Mouse (Mus musculus): Measurements from ENCODE around the gene Gm28035. TPM values are rescaled to one million over a fixed set of nuclear protein-coding genes. Genes with fewer than 3 reads are reported as not detected.

Gm28035 gene
- polyA plus RNA-seq, 1 experiment = not detected

DNA sequence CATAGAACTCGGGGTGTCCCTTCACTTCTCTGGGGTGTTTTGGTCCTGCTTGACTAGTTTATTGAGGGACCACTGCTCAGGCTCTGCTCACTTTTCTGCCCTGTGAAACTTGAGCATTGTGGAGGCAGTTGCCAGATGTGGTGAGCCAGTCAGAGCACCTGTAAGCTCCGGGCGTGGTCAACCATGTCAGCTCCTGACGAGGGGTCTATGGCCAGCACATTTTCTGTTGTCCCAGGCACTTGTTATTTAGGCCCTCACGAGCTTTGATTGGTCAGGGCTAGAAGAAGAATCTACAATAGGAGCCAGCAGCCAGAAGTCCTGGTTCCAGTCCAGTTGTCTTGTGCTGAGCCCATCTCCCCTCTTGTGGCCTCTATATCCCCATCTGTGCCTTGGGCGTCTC lies 23.4 kb downstream of the Gm28035 start:
- Histone ChIP-seq H3K4me3 (ENCODE audit: insufficient read depth, low read depth, low read length) (no peak overlapping the region), H3K4me1 (ENCODE audit: control insufficient read depth, insufficient read depth, insufficient read length, low read length) (peaks cover 68% of the 10 kb centered on the region), H3K27ac (replicated peaks; ENCODE audit: low read depth, low read length) (peak overlapping the region; percentile 89)

DNA sequence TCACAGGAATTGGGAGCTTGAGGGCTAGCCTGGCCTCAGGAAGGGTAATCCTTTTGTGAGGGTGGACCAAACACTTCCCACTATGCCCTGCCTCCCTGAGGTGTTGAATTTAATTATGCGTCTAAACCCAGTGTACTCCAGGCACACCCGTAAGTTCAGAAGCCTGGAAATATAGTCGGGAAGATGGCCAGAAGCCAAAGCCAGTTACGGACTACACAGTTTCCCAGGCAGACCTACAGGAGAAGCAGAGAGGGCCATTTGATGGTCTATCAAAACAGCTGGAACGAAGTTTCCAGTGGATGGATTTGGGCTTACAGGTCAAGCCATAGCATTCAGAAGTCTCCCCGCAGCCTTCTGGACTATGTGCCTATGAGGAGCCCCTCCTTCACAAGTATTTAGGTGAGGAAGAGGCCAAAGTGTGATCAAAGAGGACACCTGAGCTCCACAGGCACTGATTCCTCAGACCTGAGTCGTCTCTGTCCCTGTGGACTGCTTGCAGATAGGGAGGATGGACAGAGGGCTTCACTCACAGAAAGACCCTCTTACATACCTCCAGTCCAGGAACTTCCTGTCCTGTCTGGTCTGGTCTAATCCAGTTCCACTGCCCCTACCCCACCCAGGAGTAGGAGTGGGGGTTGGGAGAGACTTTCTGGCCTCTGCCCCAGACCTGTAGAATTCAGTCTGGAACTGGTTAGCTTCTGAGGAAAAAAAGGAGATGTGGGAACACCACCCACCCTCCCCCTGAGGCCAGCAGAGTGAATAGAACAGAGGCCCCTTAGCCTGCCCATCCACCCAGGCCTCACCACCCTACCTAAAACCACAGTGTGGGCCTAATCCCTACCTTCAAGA lies 24.5 kb downstream of the Gm28035 start:
- Histone ChIP-seq H3K27ac (replicated peaks; ENCODE audit: low read depth, low read length) (peak overlapping the region; percentile 89), H3K4me3 (ENCODE audit: insufficient read depth, low read depth, low read length) (no peak overlapping the region), H3K4me1 (ENCODE audit: control insufficient read depth, insufficient read depth, insufficient read length, low read length) (peaks cover 67% of the 10 kb centered on the region)

DNA sequence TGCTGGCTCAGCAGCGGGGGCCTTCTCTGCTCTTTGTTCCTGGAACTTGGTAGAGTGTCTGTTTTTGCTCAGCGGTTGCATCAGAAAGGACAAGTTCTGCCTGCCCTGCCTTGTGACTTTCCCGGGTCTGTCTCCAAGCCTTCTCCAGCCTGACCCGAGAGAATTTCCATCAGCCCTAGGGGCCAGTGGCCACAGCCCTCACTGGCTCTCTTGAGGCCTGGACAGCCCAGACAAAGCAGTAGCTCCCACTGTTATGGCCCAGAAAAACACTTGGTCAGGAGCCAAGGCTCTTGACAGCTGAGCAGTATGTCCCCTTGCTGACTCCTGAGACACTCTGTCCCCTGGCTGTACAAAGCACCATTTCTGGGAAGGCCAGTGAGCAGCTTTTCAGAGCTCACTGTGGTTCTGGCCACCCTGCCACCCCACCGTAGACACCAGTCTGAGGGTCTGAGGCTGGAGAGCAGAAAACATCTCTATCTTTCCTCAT lies 25.4 kb downstream of the Gm28035 start, which contains the start of gene Phyhd1:
Gene Phyhd1 (plus strand): TSS at position 437 of the 487 bp plus-strand sequence.
- H3K27ac ChIP-seq (replicated peaks; ENCODE audit: low read depth, low read length) = peak within 1 kb of the TSS; percentile 89
- peaks cover 64% of the 10 kb centered on the region for H3K4me1 ChIP-seq (ENCODE audit: control insufficient read depth, insufficient read depth, insufficient read length, low read length)
- H3K4me3 ChIP-seq (ENCODE audit: insufficient read depth, low read depth, low read length) = peak within 1 kb of the TSS; percentile 0; the same call in 1 of the 2 replicates

DNA sequence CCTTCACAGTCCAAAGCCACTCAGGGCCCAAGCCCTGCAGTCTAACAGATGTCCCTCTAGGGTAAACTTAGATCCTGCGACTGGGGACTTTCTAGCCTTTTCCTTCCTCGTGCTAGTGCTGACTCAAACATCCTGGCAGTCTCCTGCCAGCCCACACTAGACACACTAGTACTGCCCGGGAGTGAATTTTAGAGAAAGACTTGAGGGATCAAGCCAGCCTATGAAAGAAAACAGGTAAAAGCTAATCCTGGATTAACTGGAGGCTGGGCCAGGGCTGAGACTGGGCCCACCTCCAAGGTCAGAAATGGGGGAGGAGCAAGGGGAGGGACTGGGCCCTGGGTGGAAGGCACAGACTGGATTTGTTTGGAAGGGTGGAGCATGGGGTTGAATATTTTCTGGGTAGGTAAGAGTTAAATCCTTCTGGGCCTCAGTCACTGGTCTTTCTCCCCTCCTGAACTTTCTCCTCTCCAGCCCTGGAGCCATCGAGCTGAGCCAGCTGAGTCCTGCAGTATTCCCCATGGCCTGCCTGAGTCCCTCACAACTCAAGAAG lies 26.1 kb downstream of the Gm28035 start:
- H3K4me1 ChIP-seq (ENCODE audit: control insufficient read depth, insufficient read depth, insufficient read length, low read length) = peaks cover 64% of the 10 kb centered on the region
- H3K27ac ChIP-seq (replicated peaks; ENCODE audit: low read depth, low read length) = peak overlapping the region; percentile 89
- H3K4me3 ChIP-seq (ENCODE audit: insufficient read depth, low read depth, low read length) = peak overlapping the region; percentile 0; the same call in 1 of the 2 replicates

DNA sequence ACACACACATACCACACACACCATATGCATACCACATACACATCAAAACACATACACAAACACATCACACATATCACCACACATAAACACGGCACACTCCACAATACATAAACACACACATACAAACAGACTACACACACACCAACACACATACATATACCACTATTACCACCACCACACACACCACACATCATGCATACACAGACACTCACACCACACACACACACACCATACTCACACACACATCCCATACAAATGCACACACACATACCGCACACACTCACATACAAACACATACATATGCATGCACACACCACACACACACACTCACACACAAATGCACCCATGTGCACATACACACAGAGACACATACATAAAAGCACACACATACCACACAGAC lies 27.1 kb downstream of the Gm28035 start:
- Histone ChIP-seq H3K27ac (replicated peaks; ENCODE audit: low read depth, low read length) (peak overlapping the region; percentile 89), H3K4me1 (ENCODE audit: control insufficient read depth, insufficient read depth, insufficient read length, low read length) (peaks cover 56% of the 10 kb centered on the region), H3K4me3 (ENCODE audit: insufficient read depth, low read depth, low read length) (no peak overlapping the region)

DNA sequence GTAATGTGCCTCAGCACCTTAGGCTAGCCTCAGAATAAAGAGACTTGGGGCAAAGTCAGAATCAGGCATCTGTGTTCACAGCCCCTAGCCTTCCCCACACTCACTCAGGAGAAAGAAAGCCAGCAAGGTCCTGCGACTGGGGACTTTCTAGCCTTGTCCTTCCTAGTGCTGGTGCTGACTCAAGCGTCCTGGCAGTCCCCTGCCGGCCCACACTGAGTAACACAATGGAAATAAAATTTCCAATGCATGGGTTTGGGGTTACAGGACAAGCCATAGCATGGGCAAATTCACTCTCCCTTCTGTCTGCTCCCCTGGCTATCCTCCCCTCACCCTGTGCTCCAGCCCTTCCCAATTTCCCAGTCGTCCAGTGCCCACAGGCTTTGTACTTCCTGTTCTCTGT lies 28.0 kb downstream of the Gm28035 start:
- Histone ChIP-seq H3K4me1 (ENCODE audit: control insufficient read depth, insufficient read depth, insufficient read length, low read length) (peaks cover 52% of the 10 kb centered on the region), H3K27ac (replicated peaks; ENCODE audit: low read depth, low read length) (peak overlapping the region; percentile 69), H3K4me3 (ENCODE audit: insufficient read depth, low read depth, low read length) (no peak overlapping the region)

DNA sequence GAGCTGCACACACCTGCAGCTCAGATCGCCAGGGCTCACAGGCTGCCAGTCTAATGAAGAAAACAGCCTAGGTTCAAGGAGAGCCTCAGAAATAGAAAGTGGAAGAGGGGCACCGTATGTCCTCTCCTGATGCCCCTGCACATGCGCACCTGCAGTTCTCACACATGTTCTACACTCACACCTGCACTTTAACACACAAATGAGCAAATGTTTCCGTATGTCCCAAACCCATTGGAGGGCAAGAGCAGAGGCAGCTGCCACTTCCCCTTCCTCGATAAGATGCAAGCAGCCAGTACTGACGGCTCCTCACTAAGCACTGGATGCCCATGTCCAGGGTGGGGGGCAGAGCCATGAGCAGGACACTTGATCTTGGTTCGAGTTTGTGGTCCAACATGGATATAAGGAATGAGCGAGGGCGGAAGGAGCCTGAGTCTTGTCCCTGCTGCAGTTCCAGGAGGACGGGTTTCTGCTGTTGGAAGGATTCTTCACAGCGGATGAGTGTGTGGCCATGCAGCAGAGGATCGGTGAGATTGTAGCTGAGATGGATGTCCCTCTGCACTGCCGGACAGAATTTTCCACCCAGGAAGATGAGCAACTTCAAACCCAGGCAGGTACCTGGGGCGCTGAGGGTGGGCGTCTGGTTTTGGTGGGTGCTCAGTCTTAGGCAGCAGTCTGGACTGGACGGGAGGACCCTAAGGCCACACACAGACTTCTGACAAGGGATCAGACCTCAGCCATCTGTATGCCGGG lies 29.0 kb downstream of the Gm28035 start:
- Histone ChIP-seq H3K4me3 (ENCODE audit: insufficient read depth, low read depth, low read length) (no peak overlapping the region), H3K27ac (replicated peaks; ENCODE audit: low read depth, low read length) (peak overlapping the region; percentile 69), H3K4me1 (ENCODE audit: control insufficient read depth, insufficient read depth, insufficient read length, low read length) (peaks cover 42% of the 10 kb centered on the region)

DNA sequence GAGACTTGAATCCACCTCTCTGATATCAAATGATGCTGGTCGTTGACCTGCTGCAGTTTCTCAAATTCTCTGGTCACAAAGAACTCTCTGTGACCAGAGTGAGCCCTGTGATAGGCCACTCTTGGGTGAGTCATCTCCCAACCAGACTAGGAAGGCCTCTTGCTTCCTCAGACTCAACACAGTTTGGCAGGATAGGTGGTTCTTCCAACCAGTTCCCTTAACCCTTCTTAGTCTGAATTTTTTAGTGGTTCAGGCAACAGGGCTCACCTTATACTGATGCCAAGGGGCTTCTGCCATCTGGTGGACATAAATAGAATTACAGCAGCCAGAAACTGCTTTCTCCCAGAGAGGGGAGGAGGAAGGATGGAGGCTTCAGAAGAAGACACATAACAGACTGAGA lies 29.8 kb downstream of the Gm28035 start:
- Histone ChIP-seq H3K4me3 (ENCODE audit: insufficient read depth, low read depth, low read length) (no peak overlapping the region), H3K27ac (replicated peaks; ENCODE audit: low read depth, low read length) (peak overlapping the region; percentile 69), H3K4me1 (ENCODE audit: control insufficient read depth, insufficient read depth, insufficient read length, low read length) (peaks cover 35% of the 10 kb centered on the region)

DNA sequence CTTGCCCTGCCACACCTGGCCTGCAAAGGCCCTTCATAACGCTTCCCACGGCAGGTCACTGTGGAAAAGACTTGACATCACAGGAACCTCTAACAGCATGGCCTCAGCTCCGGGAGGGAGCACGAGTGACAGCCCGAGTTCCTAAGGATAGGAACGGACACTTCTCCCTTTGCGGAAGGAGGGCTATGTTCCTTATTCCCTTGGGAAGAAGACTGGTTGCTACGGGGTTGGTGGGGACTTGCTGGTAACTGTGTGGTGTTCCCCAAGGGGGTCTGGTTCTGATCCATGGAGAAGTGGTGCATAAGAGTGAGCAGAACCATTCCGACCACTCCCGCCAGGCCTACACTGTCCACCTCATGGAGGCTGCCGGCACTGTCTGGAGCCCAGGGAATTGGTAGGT lies 40.4 kb downstream of the Gm28035 start, which contains the start of gene Gm28038:
Gene Gm28038 (plus strand): TSS at position 301 of the 400 bp plus-strand sequence.
- Histone ChIP-seq H3K4me3 (ENCODE audit: insufficient read depth, low read depth, low read length) (no peak within 1 kb of the TSS), H3K4me1 (ENCODE audit: control insufficient read depth, insufficient read depth, insufficient read length, low read length) (peaks cover 24% of the 10 kb centered on the region), H3K27ac (replicated peaks; ENCODE audit: low read depth, low read length) (peak within 1 kb of the TSS; percentile 92)

DNA sequence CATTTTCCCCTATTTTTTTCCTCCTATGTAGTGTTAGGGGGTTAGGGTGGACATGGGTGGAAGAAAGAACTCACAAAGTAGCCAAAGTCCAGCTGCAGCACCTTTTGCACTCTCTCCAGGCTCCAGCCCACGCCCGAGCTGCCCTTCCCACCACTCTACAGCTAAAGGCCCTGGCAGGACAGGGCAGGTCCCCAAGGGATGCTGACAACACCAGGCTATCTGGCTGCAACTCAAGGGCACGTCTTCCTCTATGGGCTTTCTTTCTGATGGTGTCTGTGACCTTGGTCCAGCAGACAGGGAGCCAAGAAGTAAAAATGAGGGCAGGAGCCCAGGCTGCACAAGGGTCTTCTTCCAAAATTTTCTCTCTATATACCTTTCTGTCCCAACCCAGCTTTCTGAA lies 41.3 kb downstream of the Gm28035 start:
- Histone ChIP-seq H3K27ac (replicated peaks; ENCODE audit: low read depth, low read length) (peak overlapping the region; percentile 92), H3K4me3 (ENCODE audit: insufficient read depth, low read depth, low read length) (no peak overlapping the region), H3K4me1 (ENCODE audit: control insufficient read depth, insufficient read depth, insufficient read length, low read length) (peaks cover 24% of the 10 kb centered on the region)

DNA sequence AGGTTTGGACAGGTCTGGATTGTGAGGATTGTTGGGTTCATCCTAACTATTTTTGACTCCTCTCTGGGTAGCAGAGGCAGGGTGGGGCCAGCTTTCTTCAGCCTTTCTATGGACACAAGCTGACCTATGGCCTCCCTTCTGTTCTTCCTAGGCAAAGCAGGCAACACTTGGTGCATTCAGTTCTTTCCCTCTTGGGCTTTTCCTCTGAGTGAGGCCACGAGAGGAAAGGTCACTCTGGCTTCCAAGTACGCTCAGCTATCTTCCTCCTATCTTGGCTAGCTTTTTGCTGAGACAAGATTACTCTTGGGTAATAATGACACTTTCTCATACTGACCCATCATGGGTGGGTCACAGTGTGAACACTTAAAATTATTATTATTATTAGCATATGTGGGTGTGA lies 42.8 kb downstream of the Gm28035 start:
- no peak overlapping the region for H3K4me3 ChIP-seq (ENCODE audit: insufficient read depth, low read depth, low read length)
- peaks cover 30% of the 10 kb centered on the region for H3K4me1 ChIP-seq (ENCODE audit: control insufficient read depth, insufficient read depth, insufficient read length, low read length)
- peak overlapping the region; percentile 92 for H3K27ac ChIP-seq (replicated peaks; ENCODE audit: low read depth, low read length)

DNA sequence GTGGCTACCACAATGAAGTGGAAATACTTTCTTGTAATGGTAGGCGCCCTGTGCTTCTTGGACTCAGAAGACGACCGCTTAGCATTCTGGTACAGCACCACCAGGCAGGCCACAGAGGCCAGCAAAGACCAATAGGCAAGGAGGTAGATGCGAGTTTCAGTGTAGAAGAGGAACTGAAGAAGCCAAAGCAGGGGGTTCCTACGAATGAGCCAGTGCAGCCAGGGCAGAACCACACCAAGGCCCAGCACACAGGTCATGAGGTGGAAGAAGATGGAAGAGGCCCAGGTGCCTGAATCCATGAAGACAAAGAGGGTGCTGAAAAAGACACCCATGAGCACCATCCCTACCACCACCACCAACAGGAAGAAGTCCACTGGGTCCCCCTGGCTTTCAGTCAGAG lies 44.6 kb downstream of the Gm28035 start:
- Histone ChIP-seq H3K27ac (replicated peaks; ENCODE audit: low read depth, low read length) (peak overlapping the region; percentile 66), H3K4me3 (ENCODE audit: insufficient read depth, low read depth, low read length) (peak overlapping the region; percentile 79), H3K4me1 (ENCODE audit: control insufficient read depth, insufficient read depth, insufficient read length, low read length) (peaks cover 30% of the 10 kb centered on the region)

DNA sequence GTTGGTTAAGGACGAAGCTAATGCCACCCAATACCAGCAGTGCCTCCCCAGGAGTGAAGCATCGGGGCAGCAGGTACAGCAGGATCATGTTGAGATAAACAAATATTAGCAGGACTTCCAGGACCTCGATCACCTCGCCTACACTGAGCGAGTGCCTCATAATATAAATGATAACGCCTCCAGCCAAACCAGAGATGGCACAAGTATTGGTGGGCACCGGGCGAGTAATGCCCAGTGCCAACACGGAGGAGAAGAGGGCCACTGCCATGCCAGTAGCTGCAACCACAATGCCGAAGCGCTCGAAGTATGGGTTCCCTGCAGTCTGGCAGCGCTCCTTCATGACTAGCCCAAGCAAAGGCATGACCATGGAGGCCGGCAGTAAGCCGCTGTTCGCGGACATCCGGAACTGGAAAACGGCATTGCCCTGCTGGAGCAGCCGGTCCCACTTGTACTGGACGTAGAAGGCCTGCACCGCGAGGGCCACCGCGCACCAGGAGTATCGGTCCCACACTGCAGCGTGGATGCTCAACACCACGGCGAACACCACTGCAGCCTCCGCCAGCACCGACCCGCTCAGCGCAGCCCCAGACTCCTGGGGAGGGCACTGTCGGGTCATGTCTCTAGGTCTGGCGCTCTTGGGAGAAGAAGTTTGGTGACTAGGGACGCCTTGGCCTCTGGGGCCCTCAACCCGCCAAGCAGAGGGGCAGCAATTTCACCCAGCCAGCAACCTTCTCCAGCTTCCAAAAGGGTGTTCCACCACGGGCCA lies 45.2 kb downstream of the Gm28035 start:
- Histone ChIP-seq H3K4me3 (ENCODE audit: insufficient read depth, low read depth, low read length) (peak overlapping the region; percentile 79), H3K4me1 (ENCODE audit: control insufficient read depth, insufficient read depth, insufficient read length, low read length) (peaks cover 30% of the 10 kb centered on the region), H3K27ac (replicated peaks; ENCODE audit: low read depth, low read length) (peak overlapping the region; percentile 66)

DNA sequence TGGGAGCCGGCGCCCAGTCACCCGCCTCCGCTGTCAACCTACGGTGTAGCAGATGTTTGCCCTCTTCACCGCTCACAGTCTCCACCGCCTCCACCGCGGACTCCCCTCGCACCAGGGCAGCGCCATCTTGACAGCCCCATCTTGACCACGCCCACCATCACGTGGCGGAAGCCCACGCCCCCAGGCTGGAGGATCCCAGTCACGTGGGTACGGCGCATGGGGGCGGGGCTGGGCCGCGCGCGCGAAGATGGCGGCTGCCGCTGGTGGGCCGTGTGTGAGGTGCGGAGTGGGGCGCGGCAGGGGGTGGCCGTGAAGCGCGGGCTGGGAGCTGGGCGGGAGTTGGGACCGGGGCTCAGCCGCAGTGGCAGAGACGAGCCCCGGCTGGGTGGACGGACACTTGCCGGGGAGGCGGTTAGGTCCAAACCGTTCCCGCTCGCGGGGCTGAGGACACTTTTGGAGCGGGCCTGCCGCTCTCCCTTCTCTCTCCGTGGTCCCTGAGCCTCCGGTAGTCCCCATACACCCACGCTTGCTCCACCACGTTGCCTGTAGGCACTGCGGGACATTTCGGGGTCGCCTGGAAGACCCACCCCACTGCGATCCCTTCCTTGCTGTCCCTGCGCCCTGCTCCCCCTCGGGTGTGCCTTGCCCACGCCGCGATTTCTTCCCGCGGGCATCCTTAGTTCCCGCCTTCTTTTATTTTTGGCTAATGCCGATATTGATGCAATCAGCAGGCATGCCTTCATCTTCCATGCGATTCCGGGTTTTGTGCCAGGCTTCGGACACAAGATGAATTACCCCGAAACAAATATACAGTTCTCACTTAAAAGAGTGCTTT lies 46.0 kb downstream of the Gm28035 start, which contains the start of the genes Dolk and Nup188:
Gene Dolk (minus strand): TSS at position 143 of the 835 bp plus-strand sequence.
Gene Nup188 (plus strand): TSS at position 206 of the 835 bp plus-strand sequence.
- Histone ChIP-seq H3K27ac (replicated peaks; ENCODE audit: low read depth, low read length) (peak within 1 kb of the TSS; percentile 66), H3K4me1 (ENCODE audit: control insufficient read depth, insufficient read depth, insufficient read length, low read length) (peaks cover 27% of the 10 kb centered on the region), H3K4me3 (ENCODE audit: insufficient read depth, low read depth, low read length) (peak within 1 kb of the TSS; percentile 79)
